Mouse (Mus musculus) testis, postnatal 14 days (tissue): ENCODE measurements at regions not wholly inside any gene's neighbourhood (a gene's known extent, or its start where the extent isn't known, plus 50 kb on each side); places are given as distances from the start of the nearest gene placed in this dataset.

Experiments
- DNase-seq: peaks from one replicate; pipeline ENCODE4 v3.0.0; 2021; ENCODE audit warnings: low spot score

DNA sequence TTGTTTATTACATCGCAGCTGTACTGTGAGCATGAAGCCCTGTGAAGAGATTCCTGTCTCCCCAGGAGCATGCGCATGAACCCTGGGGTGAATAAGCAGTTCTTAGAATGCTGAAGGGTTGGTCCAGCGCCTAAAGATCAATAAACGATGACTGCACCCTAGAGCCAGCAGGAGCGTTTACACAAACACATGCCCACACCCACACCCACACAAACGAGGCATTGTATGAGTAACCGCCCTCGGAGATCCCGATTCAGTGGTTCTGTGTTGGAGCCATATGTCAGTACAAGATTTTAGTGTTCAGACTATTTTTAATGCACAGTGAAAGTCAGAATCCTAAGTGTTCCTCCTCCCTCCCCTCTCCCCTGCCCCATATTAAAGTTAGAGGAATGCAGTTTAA lies 57.3 kb downstream of the Edn1 start:
- no peak for DNase-seq

GRCm38 (mm10) chr13:42367655-42368554 lies 66.6 kb downstream of the Edn1 start:
- no peak for DNase-seq

- no peak for DNase-seq
Observed at GRCm38 (mm10) chr13:42369826-42370225, 68.5 kb downstream of the Edn1 start.

DNA sequence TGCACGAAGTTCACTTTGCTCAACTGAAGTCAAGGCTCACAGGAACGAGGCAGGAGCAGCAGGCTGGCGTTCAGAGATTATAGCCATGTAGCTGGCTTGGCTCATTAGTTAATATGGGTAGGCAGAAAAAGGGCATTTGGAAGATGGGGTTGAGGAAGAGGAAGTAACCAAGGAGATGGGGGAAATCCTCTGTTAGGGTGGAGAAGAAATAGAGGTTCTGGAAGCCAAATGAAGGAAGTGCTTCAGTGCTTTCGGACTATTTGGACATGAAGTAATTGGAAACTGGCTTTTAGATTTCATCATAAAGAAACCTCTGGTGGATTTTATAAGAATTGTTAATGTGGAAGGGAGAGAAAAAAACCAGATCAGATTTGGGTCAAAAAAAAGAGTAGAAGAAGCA lies 70.9 kb downstream of the Edn1 start:
- DNase-seq: no peak

DNA sequence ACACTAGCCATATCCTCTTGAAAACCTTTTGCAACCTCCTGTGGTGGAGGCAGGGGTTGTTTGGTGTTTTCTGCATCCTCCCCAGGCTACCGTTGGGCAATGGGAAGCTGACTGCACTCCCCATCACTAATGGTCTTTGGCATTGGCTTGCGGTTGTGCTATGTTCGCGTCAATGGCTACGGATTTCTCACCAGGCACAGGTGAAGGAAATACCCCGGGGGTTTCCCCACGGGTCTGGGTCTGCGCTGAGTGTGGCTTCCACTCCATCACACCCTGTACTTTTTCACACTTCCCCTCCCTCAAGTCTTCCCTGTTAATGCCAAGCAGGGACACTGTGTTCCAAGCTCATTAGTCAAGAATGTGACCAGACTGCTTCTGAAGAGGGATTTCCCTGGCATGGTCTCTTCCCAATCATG lies 72.9 kb downstream of the Edn1 start:
- peak; percentile 21 for DNase-seq

GRCm38 (mm10) chr13:42379675-42380074 lies 78.4 kb downstream of the Edn1 start:
- DNase-seq: no peak

GRCm38 (mm10) chr13:42383099-42383498 lies 81.8 kb downstream of the Edn1 start:
- DNase-seq: no peak

DNA sequence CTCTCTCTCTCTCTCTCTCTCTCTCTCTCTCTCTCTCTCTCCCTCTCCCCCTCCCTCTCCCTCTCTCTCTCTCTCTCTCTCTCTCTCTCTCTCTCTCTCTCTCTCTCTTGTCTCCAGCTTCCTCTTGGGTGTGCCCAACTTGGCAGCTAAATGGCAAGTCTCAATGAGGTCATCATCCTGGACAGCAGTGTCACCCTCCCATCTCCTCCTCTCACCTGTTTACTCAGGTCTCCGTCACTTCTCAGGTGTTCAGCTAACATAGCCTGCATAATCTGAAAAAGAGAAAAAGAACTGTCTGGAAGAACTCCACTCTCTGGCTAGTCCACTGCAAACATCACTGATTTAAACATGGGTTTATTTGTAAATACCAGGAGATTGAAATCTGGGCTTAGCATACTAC lies 89.1 kb downstream of the Edn1 start:
- no peak for DNase-seq

DNA sequence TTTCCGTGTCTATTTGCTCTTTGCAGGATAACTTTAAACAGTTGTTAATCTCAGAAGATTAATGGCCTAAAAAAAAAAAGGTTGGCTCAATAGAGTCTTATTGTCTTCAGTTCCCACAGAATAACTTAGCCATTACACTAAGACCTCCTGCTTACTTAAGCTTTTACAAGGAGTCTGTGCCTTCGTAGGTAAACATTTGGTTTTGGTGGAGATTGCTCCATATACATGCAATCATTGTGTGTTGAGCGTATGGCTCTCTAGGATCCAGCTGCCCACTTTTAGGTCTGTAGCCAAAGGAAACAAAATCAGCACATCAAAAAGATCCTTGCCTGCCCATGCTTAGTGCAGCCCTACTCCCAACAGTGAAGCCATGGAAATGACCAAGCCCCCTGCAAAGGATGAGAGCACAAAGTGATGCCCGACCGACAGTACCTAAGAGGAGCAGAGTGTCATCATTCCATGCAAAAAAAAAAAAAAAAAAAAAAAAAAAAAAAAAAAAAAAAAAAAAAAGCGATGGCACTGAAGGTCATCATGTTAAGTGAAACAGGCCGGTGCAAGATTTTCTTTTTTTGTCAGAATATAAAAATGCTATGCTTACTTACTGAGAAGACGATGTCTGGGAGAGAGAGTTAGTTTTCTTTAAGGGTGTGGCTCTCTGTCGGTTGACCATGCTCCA lies 90.2 kb downstream of the Edn1 start:
- no peak for DNase-seq

GRCm38 (mm10) chr13:42392701-42393100 lies 91.4 kb downstream of the Edn1 start:
- DNase-seq: no peak

GRCm38 (mm10) chr13:42394572-42394971 lies 93.3 kb downstream of the Edn1 start:
- no peak for DNase-seq

DNA sequence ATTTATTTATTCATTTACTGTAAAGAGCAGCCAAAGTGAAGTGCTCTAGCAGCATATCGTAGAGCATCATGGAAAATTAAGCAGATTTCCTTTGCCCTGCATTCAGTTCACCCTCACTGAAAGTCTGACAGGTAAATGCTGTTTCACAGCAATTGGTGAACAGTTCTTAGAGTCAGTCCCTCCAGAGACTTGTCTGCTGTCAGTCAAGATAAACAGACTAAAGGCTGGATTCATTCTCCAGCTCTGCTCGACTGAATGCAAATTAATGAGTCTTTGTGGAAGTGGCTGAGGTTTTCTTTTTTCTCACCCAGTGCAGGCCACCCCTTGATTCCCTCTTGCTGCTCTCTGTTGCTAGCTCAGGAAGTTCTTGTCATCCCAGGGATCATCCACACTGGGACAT lies 100.2 kb downstream of the Edn1 start:
- no peak for DNase-seq

DNA sequence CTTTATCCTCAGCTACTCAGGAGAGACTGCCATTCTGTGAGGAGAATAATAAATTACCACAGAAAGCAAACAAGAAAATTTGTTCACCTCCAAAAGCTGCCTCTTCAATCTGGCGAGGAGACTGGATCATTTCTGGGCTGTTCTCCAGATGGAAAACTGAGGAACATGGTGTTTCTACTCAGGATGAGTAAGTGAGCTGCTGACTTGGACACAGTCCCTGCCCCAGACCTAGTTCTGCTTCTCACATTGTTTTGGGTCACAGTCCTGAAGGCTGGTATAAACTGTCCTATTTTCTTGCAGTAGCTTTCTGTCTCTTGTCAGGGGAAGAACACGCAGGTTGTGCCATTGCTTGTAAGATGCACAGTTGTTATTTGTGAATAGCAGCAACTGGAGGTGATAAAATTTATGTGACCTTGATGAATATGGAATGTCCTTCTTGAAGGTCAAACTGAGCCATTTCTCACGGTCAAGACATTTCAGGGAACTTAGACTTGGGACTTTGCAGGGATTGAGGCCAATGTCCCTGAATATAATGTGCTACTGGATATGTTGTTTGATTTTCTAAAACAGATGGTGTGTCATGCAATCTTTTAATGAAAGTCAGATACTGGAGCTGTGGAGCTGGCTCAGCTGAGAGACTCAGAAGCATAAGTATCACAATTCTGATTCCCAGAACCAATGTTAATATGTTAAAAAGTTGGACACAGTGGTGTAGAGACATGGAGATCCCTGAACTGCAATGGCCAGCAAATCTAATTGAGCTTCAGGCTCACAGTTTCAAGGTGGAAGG lies 102.2 kb downstream of the Edn1 start:
- DNase-seq: peak; percentile 54

GRCm38 (mm10) chr13:42412652-42413282 lies 111.5 kb downstream of the Edn1 start:
- DNase-seq: no peak

GRCm38 (mm10) chr13:42446921-42447320 lies 145.6 kb downstream of the Edn1 start:
- DNase-seq: no peak

- DNase-seq: no peak
Observed at GRCm38 (mm10) chr13:42453665-42454064, 152.4 kb downstream of the Edn1 start.

DNA sequence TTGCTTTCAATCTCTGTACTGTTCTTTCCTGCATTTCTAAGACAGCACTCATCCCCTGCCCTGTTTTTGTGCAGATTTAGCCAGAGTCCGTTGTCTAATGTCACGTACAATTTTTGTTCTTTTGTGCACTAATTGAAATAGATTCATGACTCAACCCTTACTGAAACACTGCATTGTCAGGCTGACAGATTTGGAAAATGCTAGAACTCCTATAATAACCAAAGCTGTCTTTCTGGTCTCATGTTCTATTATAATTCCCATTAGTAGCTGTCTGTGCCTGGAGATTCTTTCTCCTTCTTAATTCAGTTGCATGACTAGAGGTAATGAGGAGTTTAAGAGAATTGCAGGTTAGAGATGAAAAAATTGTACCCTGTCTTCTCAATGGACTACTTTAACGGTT lies 158.6 kb downstream of the Edn1 start:
- no peak for DNase-seq

- DNase-seq: no peak
Observed at GRCm38 (mm10) chr13:42478825-42479224, 177.5 kb downstream of the Edn1 start.

GRCm38 (mm10) chr13:42490956-42491680 lies 189.3 kb upstream of the Phactr1 start:
- DNase-seq: no peak

- no peak for DNase-seq
Observed at GRCm38 (mm10) chr13:42494371-42494770, 186.1 kb upstream of the Phactr1 start.

- DNase-seq: no peak
Observed at GRCm38 (mm10) chr13:42498351-42498750, 182.1 kb upstream of the Phactr1 start.
